Mouse (Mus musculus) CH12.LX (cell line): ENCODE data around the gene Moap1.

ENCODE experiments used
- BHLHE40 ChIP-seq: IDR thresholded peaks from 2 replicates; pipeline ENCODE4 v1.6.1; 2011; ENCODE audit warnings: mild to moderate bottlenecking, low read depth, low read length, improper control_type of control experiment
- CTCF ChIP-seq, 2 experiments: IDR thresholded peaks in 1 of 2; conservative IDR thresholded peaks in 1 of 2; 2 replicates each; pipeline ENCODE4 v1.5.1; 2011 to 2012; ENCODE audit warnings: low read depth in 2 of 2, low read length in 2 of 2, improper control_type of control experiment in 1 of 2, inconsistent platforms in 1 of 2, mild to moderate bottlenecking in 1 of 2, moderate library complexity in 1 of 2
- GABPA ChIP-seq: IDR thresholded peaks from 2 replicates; pipeline ENCODE4 v1.6.1; 2012; ENCODE audit warnings: low read depth, low read length, improper control_type of control experiment, inconsistent platforms; ENCODE audit not compliant: insufficient replicate concordance
- MYC ChIP-seq: IDR thresholded peaks from 2 replicates; pipeline ENCODE4 v1.6.1; 2011; ENCODE audit warnings: low read depth, mild to moderate bottlenecking, improper control_type of control experiment, low read length
- POLR2A ChIP-seq: IDR thresholded peaks from 2 replicates; pipeline ENCODE4 v1.6.1; 2011; ENCODE audit warnings: low read depth, mild to moderate bottlenecking, improper control_type of control experiment, low read length
- RCOR1 ChIP-seq: conservative IDR thresholded peaks from 2 replicates; pipeline ENCODE4 v1.6.1; 2012; ENCODE audit warnings: low read depth, mild to moderate bottlenecking, inconsistent platforms, low read length, improper control_type of control experiment
- USF2 ChIP-seq: conservative IDR thresholded peaks from 2 replicates; pipeline ENCODE4 v1.6.1; 2011; ENCODE audit warnings: low read depth, low read length, improper control_type of control experiment
- ZKSCAN1 ChIP-seq: IDR thresholded peaks from 2 replicates; pipeline ENCODE4 v1.6.1; 2012; ENCODE audit warnings: low read depth, inconsistent platforms, low read length, improper control_type of control experiment, borderline replicate concordance

- no peak for TF ChIP-seq POLR2A
- peak; percentile 10 to 79; a peak in 2 of 4 replicates for TF ChIP-seq CTCF (conservative IDR thresholded peaks at IDR 0.05 in 1 of 2, IDR thresholded peaks at IDR 0.05 in 1 of 2; ENCODE audit: low read depth in 2 of 2, low read length in 2 of 2)
- TF ChIP-seq MYC, result peak; percentile 71
- TF ChIP-seq GABPA, result no peak
- no peak for TF ChIP-seq BHLHE40
- TF ChIP-seq RCOR1, result no peak
- TF ChIP-seq ZKSCAN1, result no peak
- TF ChIP-seq USF2, result no peak
Measured at GRCm38 (mm10) chr12:102702356-102703110, 40.9 kb downstream of the Moap1 start.
